Mouse (Mus musculus): Measurements from ENCODE around the gene Extl1. TPM values are rescaled to one million over a fixed set of nuclear protein-coding genes. Genes with fewer than 3 reads are reported as not detected.

Extl1 gene
- polyA plus RNA-seq, 1 experiment from 2014 or later = 0.26 TPM

DNA sequence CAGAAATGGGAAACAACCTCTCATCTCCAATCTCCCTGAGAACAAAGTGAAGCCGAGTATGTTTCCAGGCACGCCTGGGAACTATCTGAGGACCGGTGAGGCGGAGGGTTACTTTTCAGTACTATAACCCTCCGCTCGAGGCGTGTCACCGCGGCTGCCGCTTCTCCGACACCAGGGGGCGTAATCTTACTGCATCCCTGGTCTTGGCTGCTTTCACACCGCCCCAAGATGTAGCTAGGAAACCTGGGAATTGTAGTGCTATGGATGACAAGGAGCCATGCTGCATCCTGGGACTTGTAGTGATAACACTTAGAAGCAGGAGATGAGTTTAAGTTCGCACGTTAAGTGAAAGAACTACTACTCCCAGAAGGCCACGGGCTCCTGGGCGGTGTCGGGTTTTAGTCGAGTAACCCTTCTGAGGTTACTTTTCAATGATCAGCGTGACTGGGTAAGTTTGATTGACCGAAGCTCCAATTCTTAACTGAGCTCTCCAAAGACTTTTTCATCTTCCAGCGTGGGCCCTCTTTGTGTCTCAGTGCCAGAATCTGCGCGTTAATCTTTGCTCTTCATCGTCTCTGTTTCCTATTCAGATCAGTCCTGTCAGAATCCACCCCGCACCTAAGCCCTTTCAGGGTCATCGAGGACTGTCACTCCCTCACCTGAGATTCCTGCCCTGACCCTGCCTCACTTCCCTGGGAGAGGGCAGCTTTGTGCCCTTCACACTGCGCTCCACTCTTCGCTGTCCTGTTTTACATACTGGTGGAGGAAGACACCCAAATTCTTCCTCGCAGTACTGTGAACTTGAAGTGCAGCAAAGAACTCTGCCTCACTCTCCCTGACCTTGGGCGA is 12.6 kb upstream of the Extl1 start, which contains the start of gene Pafah2:
Gene Pafah2 (plus strand): TSS at position 344 of the 849 bp plus-strand sequence.
- ATAC-seq (ENCODE audit: low FRiP score) (peak; percentile 97), DNase-seq (ENCODE audit: low spot score) (peak; percentile 96)
- Histone ChIP-seq H3K9ac (ENCODE audit: low read depth, low read length) (peak within 1 kb of the TSS; percentile 65), H3K4me1 (replicated peaks; ENCODE audit: control insufficient read depth, insufficient read depth, low read length) (peaks cover 3% of the 10 kb centered on the region), H3K27me3 (ENCODE audit: control insufficient read depth, insufficient read depth, low read length) (no peaks in the 10 kb centered on the region), H3K27ac (ENCODE audit: low read depth, low read length) (no peak within 1 kb of the TSS), H3K4me2 (replicated peaks; ENCODE audit: low read depth, low read length) (peak within 1 kb of the TSS; percentile 85), H3K4me3 (ENCODE audit: low read depth, low read length) (peak within 1 kb of the TSS; percentile 49), H3K36me3 (ENCODE audit: control insufficient read depth, insufficient read depth, low read length) (no peaks in the 10 kb centered on the region), H3K9me3 (ENCODE audit: control insufficient read depth, low read length) (no peaks in the 10 kb centered on the region)
- WGBS = 1% methylated on average over 31 of the region's 31 CpGs

DNA sequence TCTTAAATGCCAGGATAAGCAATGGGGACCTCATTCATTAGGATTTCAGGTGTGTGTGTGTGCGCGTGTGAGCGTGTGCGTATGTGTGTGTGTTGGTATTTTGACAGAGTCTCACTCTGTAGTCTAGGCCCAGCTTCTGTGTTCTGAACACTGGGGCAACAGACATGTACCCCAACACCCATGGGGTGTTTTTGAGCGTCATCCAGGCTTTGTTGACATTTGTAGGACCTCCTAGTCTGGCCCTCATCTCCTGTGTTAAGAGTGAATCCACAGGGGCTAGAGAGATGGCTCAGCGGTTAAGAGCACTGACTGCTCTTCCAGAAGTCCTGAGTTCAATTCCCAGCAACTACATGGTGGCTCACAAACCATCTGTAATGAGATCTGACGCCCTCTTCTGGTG is 11.5 kb upstream of the Extl1 start:
- Histone ChIP-seq H3K9ac (ENCODE audit: low read depth, low read length) (no peak overlapping the region), H3K4me1 (replicated peaks; ENCODE audit: control insufficient read depth, insufficient read depth, low read length) (no peaks in the 10 kb centered on the region; the same call in 1 of the 2 replicates), H3K4me3 (ENCODE audit: low read depth, low read length) (no peak overlapping the region), H3K27me3 (ENCODE audit: control insufficient read depth, insufficient read depth, low read length) (no peaks in the 10 kb centered on the region), H3K27ac (ENCODE audit: low read depth, low read length) (no peak overlapping the region), H3K4me2 (replicated peaks; ENCODE audit: low read depth, low read length) (no peak overlapping the region), H3K36me3 (ENCODE audit: control insufficient read depth, insufficient read depth, low read length) (no peaks in the 10 kb centered on the region), H3K9me3 (ENCODE audit: control insufficient read depth, low read length) (no peaks in the 10 kb centered on the region)
- 94% methylated on average over 7 of the region's 7 CpGs for WGBS
- ATAC-seq (ENCODE audit: low FRiP score) (no peak), DNase-seq (ENCODE audit: low spot score) (no peak)

DNA sequence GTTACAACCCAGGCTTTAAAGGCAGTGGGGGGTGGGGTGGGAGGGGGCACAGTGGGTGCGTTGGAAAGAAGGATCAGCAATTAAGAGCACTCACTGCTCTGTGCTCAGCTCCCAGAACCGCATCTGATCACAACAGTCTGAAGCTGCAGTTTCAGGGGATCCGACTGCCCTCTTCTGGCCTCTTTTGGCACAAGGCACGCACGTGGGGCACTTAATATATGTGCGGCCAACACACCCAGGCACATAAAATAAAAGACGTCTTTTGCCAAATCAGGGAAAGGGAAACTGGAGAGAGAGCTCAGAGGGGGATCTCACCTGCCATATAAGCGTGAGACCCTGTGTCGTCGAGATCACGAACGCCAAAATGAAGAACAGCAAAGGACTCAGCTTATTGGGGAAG is 9.4 kb upstream of the Extl1 start:
- 23% methylated on average over 12 of the region's 12 CpGs for WGBS
- no peak overlapping the region for H3K4me2 ChIP-seq (replicated peaks; ENCODE audit: low read depth, low read length)
- no peak overlapping the region for H3K27ac ChIP-seq (ENCODE audit: low read depth, low read length)
- ATAC-seq (ENCODE audit: low FRiP score) (no peak), DNase-seq (ENCODE audit: low spot score) (peak; percentile 58)
- H3K27me3 ChIP-seq (ENCODE audit: control insufficient read depth, insufficient read depth, low read length) = no peaks in the 10 kb centered on the region
- no peaks in the 10 kb centered on the region for H3K9me3 ChIP-seq (ENCODE audit: control insufficient read depth, low read length)
- H3K4me1 ChIP-seq (replicated peaks; ENCODE audit: control insufficient read depth, insufficient read depth, low read length) = no peaks in the 10 kb centered on the region; the same call in 1 of the 2 replicates
- H3K4me3 ChIP-seq (ENCODE audit: low read depth, low read length) = no peak overlapping the region
- H3K9ac ChIP-seq (ENCODE audit: low read depth, low read length) = no peak overlapping the region
- no peaks in the 10 kb centered on the region for H3K36me3 ChIP-seq (ENCODE audit: control insufficient read depth, insufficient read depth, low read length)

DNA sequence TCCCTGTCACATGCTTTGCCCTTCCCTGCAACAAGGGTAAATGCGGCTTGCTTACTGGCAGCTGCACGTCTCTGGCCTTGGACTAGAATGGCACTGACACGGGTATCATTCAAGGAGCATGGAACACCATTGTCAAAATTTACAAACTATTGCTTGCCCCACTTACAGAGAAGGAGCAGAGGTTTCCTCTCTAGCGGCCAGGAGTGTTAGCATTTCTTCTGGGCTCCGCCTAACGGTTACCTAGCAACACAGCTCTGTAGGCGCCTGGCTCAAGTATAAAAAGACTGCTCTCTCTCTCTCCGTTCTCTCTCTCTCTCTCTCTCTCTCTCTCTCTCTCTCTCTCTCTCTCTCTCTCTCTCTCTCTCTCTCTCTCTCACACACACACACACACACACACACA is 8.9 kb upstream of the Extl1 start:
- no peaks in the 10 kb centered on the region for H3K9me3 ChIP-seq (ENCODE audit: control insufficient read depth, low read length)
- H3K4me3 ChIP-seq (ENCODE audit: low read depth, low read length) = no peak overlapping the region
- H3K27me3 ChIP-seq (ENCODE audit: control insufficient read depth, insufficient read depth, low read length) = no peaks in the 10 kb centered on the region
- H3K36me3 ChIP-seq (ENCODE audit: control insufficient read depth, insufficient read depth, low read length) = no peaks in the 10 kb centered on the region
- H3K4me2 ChIP-seq (replicated peaks; ENCODE audit: low read depth, low read length) = no peak overlapping the region
- DNase-seq (ENCODE audit: low spot score) = peak; percentile 43
- H3K27ac ChIP-seq (ENCODE audit: low read depth, low read length) = no peak overlapping the region
- H3K9ac ChIP-seq (ENCODE audit: low read depth, low read length) = no peak overlapping the region
- ATAC-seq (ENCODE audit: low FRiP score) = no peak
- 20% methylated on average over 8 of the region's 8 CpGs for WGBS
- H3K4me1 ChIP-seq (replicated peaks; ENCODE audit: control insufficient read depth, insufficient read depth, low read length) = no peaks in the 10 kb centered on the region; the same call in 1 of the 2 replicates

DNA sequence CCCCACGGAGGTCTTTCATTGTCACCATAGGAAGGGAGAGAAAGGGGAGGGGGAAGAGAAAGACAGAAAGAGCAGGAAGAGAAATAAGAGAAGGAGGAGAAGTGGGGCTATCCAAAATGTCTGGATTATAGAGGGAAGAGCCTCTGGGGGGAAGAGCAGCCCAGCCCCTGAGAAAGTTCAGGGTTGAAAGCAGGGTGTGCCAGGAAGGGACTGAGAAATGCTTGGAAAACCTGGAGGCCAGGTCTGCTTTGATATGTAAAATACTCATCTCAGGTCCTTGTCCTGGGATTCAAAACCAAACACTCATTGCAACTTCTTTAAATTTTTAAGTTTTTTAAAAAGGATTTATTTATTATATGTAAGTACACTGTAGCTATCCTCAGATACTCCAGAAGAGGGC is 8.0 kb upstream of the Extl1 start:
- H3K4me2 ChIP-seq (replicated peaks; ENCODE audit: low read depth, low read length) = no peak overlapping the region
- WGBS = 93% methylated on average over 1 of the region's 1 CpGs

DNA sequence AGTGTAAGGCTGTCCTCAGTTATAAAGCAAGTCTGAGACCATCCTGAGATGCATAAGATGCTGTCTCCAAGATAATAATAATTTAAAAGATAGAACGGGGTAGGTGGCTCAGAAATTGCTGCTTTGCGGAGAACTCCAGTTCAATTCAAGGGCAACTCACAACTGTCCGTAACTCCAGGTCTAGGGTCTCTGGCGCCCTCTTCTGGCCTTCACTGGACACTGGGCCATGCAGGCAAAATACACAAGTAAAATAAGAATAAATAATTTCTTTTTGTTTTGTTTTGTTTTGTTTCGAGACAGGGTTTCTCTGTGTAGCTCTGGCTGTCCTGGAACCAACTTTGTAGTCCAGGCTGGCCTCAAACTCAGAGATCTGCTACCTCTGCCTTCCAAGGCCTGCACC is 4.7 kb upstream of the Extl1 start:
- Histone ChIP-seq H3K27me3 (ENCODE audit: control insufficient read depth, insufficient read depth, low read length) (no peaks in the 10 kb centered on the region), H3K27ac (ENCODE audit: low read depth, low read length) (no peak overlapping the region), H3K9me3 (ENCODE audit: control insufficient read depth, low read length) (no peaks in the 10 kb centered on the region), H3K4me3 (ENCODE audit: low read depth, low read length) (no peak overlapping the region), H3K4me2 (replicated peaks; ENCODE audit: low read depth, low read length) (no peak overlapping the region), H3K9ac (ENCODE audit: low read depth, low read length) (no peak overlapping the region), H3K4me1 (replicated peaks; ENCODE audit: control insufficient read depth, insufficient read depth, low read length) (no peaks in the 10 kb centered on the region), H3K36me3 (ENCODE audit: control insufficient read depth, insufficient read depth, low read length) (no peaks in the 10 kb centered on the region)
- DNase-seq (ENCODE audit: low spot score) = peak; percentile 81
- 22% methylated on average over 5 of the region's 5 CpGs for WGBS
- no peak for ATAC-seq (ENCODE audit: low FRiP score)

More for the DNA sequence above, 8.0 kb upstream of the Extl1 start:
- no peak for ATAC-seq (ENCODE audit: low FRiP score)
- H3K9me3 ChIP-seq (ENCODE audit: control insufficient read depth, low read length) = no peaks in the 10 kb centered on the region
- no peak for DNase-seq (ENCODE audit: low spot score)
- no peaks in the 10 kb centered on the region for H3K36me3 ChIP-seq (ENCODE audit: control insufficient read depth, insufficient read depth, low read length)
- H3K4me1 ChIP-seq (replicated peaks; ENCODE audit: control insufficient read depth, insufficient read depth, low read length) = no peaks in the 10 kb centered on the region
- no peak overlapping the region for H3K27ac ChIP-seq (ENCODE audit: low read depth, low read length)
- H3K4me3 ChIP-seq (ENCODE audit: low read depth, low read length) = no peak overlapping the region
- H3K27me3 ChIP-seq (ENCODE audit: control insufficient read depth, insufficient read depth, low read length) = no peaks in the 10 kb centered on the region
- H3K9ac ChIP-seq (ENCODE audit: low read depth, low read length) = no peak overlapping the region

DNA sequence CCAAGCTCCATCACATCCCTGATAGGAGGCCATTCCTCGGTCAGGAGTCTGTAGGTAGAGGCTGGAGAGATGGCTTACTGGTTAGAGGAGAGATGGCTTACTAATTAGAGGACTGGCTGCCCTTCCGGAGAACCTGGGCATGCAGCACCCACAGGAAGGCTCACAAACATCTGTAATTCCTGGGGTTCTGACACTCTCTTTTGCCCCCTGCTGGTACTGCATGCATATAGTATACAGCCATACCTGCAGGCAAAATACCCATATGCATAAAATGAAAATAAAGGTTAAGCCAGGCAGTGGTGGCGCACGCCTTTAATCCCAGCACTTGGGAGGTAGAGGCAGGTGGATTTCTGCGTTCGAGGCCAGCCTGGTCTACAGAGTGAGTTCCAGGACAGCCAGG is 3.6 kb upstream of the Extl1 start:
- no peak for ATAC-seq (ENCODE audit: low FRiP score)

DNA sequence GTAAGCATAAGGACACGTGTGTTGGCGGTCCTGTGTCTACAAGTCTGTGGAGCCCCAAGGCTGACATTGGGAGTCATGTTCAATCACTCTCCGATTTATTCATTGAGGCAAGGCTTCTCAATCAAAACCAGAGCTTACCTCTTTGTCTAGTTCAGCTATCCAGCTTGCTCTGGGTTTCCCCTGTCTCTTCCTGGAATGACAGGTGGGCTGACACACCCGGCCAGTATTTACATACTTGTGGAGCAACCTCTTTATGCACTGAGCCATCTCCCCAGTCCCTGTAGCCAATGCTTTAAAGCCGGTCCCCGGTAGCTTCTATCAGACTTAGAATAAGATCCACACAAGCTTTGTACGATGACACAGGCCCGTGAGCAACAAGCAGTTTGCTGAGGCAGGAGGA is 4.1 kb downstream of the Extl1 start:
- WGBS = 86% methylated on average over 8 of the region's 8 CpGs
- Histone ChIP-seq H3K27me3 (ENCODE audit: control insufficient read depth, insufficient read depth, low read length) (no peaks in the 10 kb centered on the region), H3K36me3 (ENCODE audit: control insufficient read depth, insufficient read depth, low read length) (no peaks in the 10 kb centered on the region), H3K4me1 (replicated peaks; ENCODE audit: control insufficient read depth, insufficient read depth, low read length) (no peaks in the 10 kb centered on the region), H3K9ac (ENCODE audit: low read depth, low read length) (no peak overlapping the region), H3K4me2 (replicated peaks; ENCODE audit: low read depth, low read length) (no peak overlapping the region), H3K27ac (ENCODE audit: low read depth, low read length) (no peak overlapping the region), H3K4me3 (ENCODE audit: low read depth, low read length) (no peak overlapping the region), H3K9me3 (ENCODE audit: control insufficient read depth, low read length) (no peaks in the 10 kb centered on the region)
- DNase-seq (ENCODE audit: low spot score) (no peak), ATAC-seq (ENCODE audit: low FRiP score) (no peak)

More for the DNA sequence above, 3.6 kb upstream of the Extl1 start:
- WGBS = 76% methylated on average over 6 of the region's 6 CpGs
- no peak for DNase-seq (ENCODE audit: low spot score)
- no peak overlapping the region for H3K4me3 ChIP-seq (ENCODE audit: low read depth, low read length)
- no peak overlapping the region for H3K4me2 ChIP-seq (replicated peaks; ENCODE audit: low read depth, low read length)
- H3K36me3 ChIP-seq (ENCODE audit: control insufficient read depth, insufficient read depth, low read length) = no peaks in the 10 kb centered on the region
- H3K4me1 ChIP-seq (replicated peaks; ENCODE audit: control insufficient read depth, insufficient read depth, low read length) = no peaks in the 10 kb centered on the region
- H3K9me3 ChIP-seq (ENCODE audit: control insufficient read depth, low read length) = no peaks in the 10 kb centered on the region
- H3K27me3 ChIP-seq (ENCODE audit: control insufficient read depth, insufficient read depth, low read length) = no peaks in the 10 kb centered on the region
- H3K9ac ChIP-seq (ENCODE audit: low read depth, low read length) = no peak overlapping the region
- no peak overlapping the region for H3K27ac ChIP-seq (ENCODE audit: low read depth, low read length)

DNA sequence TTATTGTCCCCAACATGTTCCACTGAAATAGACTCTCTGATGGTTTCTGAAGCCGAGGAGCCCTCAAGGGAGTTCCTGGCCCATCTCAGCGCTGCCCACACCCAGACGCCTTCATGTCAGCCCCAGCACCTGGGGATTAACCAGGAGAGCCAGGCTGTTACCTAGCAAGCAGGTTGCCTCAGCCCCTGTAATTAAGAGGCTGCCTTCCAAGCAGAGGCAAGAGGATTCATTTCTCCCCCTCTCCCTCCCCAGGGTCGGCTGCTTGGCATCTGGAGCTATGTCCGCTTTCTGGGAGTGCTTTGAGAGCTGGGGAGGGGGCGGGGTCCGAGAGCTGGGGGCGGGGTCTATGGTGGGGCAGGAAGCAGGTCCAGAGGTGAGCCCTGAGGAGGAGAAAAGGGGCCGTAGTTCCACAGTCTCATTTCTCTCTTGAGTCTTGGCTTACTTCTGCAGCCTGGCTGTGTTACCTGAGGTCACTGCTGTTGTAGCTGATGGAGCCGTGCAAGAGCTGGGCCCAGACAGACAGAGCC is 5.5 kb downstream of the Extl1 start:
- Histone ChIP-seq H3K4me1 (replicated peaks; ENCODE audit: control insufficient read depth, insufficient read depth, low read length) (no peaks in the 10 kb centered on the region), H3K4me2 (replicated peaks; ENCODE audit: low read depth, low read length) (no peak overlapping the region), H3K27me3 (ENCODE audit: control insufficient read depth, insufficient read depth, low read length) (no peaks in the 10 kb centered on the region), H3K36me3 (ENCODE audit: control insufficient read depth, insufficient read depth, low read length) (no peaks in the 10 kb centered on the region), H3K27ac (ENCODE audit: low read depth, low read length) (no peak overlapping the region), H3K9ac (ENCODE audit: low read depth, low read length) (no peak overlapping the region), H3K4me3 (ENCODE audit: low read depth, low read length) (no peak overlapping the region), H3K9me3 (ENCODE audit: control insufficient read depth, low read length) (no peaks in the 10 kb centered on the region)
- no peak for DNase-seq (ENCODE audit: low spot score)
- no peak for ATAC-seq (ENCODE audit: low FRiP score)
- 41% methylated on average over 9 of the region's 10 CpGs for WGBS
